Mouse (Mus musculus): ENCODE data around the gene 3110082I17Rik. TPM values are rescaled to one million over a fixed set of nuclear protein-coding genes. Genes with fewer than 3 reads are reported as not detected.

3110082I17Rik gene
- polyA plus RNA-seq, 1 experiment from 2014 or later = 32.7 TPM

GRCm38 (mm10) chr5:139374841-139375240 is 85.5 kb downstream of the 3110082I17Rik start:
- Histone ChIP-seq H3K9me3 (no peaks in the 10 kb centered on the region), H3K27me3 (no peaks in the 10 kb centered on the region), H3K9ac (replicated peaks) (no peak overlapping the region), H3K4me1 (replicated peaks) (peaks cover 46% of the 10 kb centered on the region), H3K36me3 (no peaks in the 10 kb centered on the region), H3K4me2 (no peak overlapping the region), H3K4me3 (replicated peaks) (no peak overlapping the region), H3K27ac (no peak overlapping the region)
- ATAC-seq (ENCODE audit: insufficient number of reproducible peaks, insufficient read depth, low FRiP score, low TSS enrichment, low read depth) = no peak
- WGBS = 83% methylated on average over 2 of the region's 2 CpGs

GRCm38 (mm10) chr5:139373889-139374444 is 86.4 kb downstream of the 3110082I17Rik start:
- whole genome bisulfite sequencing = 82% methylated on average over 6 of the region's 6 CpGs
- no peak overlapping the region for H3K4me3 ChIP-seq (replicated peaks)
- no peaks in the 10 kb centered on the region for H3K27me3 ChIP-seq
- no peak overlapping the region for H3K9ac ChIP-seq (replicated peaks)
- no peak for ATAC-seq (ENCODE audit: insufficient number of reproducible peaks, insufficient read depth, low FRiP score, low TSS enrichment, low read depth)
- no peaks in the 10 kb centered on the region for H3K36me3 ChIP-seq
- H3K27ac ChIP-seq = no peak overlapping the region
- no peaks in the 10 kb centered on the region for H3K9me3 ChIP-seq
- no peak overlapping the region for H3K4me2 ChIP-seq
- peaks cover 38% of the 10 kb centered on the region for H3K4me1 ChIP-seq (replicated peaks)

- ATAC-seq (ENCODE audit: insufficient number of reproducible peaks, insufficient read depth, low FRiP score, low TSS enrichment, low read depth) = no peak
- Histone ChIP-seq H3K9me3 (no peaks in the 10 kb centered on the region), H3K4me1 (replicated peaks) (peaks cover 34% of the 10 kb centered on the region), H3K27me3 (no peaks in the 10 kb centered on the region), H3K4me3 (replicated peaks) (no peak overlapping the region), H3K36me3 (no peaks in the 10 kb centered on the region), H3K9ac (replicated peaks) (no peak overlapping the region), H3K27ac (no peak overlapping the region), H3K4me2 (no peak overlapping the region)
- WGBS = 86% methylated on average over 3 of the region's 3 CpGs
These were observed 87.2 kb downstream of the 3110082I17Rik start for GRCm38 (mm10) chr5:139373126-139373525.

GRCm38 (mm10) chr5:139371631-139372401 is 88.5 kb downstream of the 3110082I17Rik start:
- peak; percentile 94 for ATAC-seq (ENCODE audit: insufficient number of reproducible peaks, insufficient read depth, low FRiP score, low TSS enrichment, low read depth)
- H3K9me3 ChIP-seq = no peaks in the 10 kb centered on the region
- peak overlapping the region; percentile 66 for H3K4me3 ChIP-seq (replicated peaks)
- peak overlapping the region; percentile 92 for H3K27ac ChIP-seq
- peaks cover 22% of the 10 kb centered on the region for H3K4me1 ChIP-seq (replicated peaks)
- 2% methylated on average over 39 of the region's 39 CpGs for WGBS
- H3K9ac ChIP-seq (replicated peaks) = peak overlapping the region; percentile 92
- no peaks in the 10 kb centered on the region for H3K36me3 ChIP-seq
- peak overlapping the region; percentile 79 for H3K4me2 ChIP-seq
- H3K27me3 ChIP-seq = no peaks in the 10 kb centered on the region

- peak overlapping the region; percentile 92 for H3K9ac ChIP-seq (replicated peaks)
- ATAC-seq (ENCODE audit: insufficient number of reproducible peaks, insufficient read depth, low FRiP score, low TSS enrichment, low read depth) = no peak
- peak overlapping the region; percentile 79 for H3K4me2 ChIP-seq
- H3K9me3 ChIP-seq = no peaks in the 10 kb centered on the region
- 66% methylated on average over 5 of the region's 5 CpGs for WGBS
- H3K4me1 ChIP-seq (replicated peaks) = peaks cover 22% of the 10 kb centered on the region
- no peaks in the 10 kb centered on the region for H3K36me3 ChIP-seq
- H3K4me3 ChIP-seq (replicated peaks) = peak overlapping the region; percentile 66
- 0 out of 2 replicates have a peak overlapping the region, but pooled peaks have one; percentile 13 for H3K27ac ChIP-seq
- no peaks in the 10 kb centered on the region for H3K27me3 ChIP-seq
These were observed 89.2 kb downstream of the 3110082I17Rik start for GRCm38 (mm10) chr5:139371118-139371517.

GRCm38 (mm10) chr5:139370336-139370735 is 90.0 kb downstream of the 3110082I17Rik start:
- H3K9me3 ChIP-seq = no peaks in the 10 kb centered on the region
- peak overlapping the region; percentile 28; the same call in 1 of the 2 replicates for H3K9ac ChIP-seq (replicated peaks)
- H3K36me3 ChIP-seq = no peaks in the 10 kb centered on the region
- no peak overlapping the region for H3K4me3 ChIP-seq (replicated peaks)
- peaks cover 28% of the 10 kb centered on the region for H3K4me1 ChIP-seq (replicated peaks)
- no peaks in the 10 kb centered on the region for H3K27me3 ChIP-seq
- no peak overlapping the region for H3K4me2 ChIP-seq
- no peak overlapping the region for H3K27ac ChIP-seq
- ATAC-seq (ENCODE audit: insufficient number of reproducible peaks, insufficient read depth, low FRiP score, low TSS enrichment, low read depth) = no peak
- WGBS = 81% methylated on average over 6 of the region's 6 CpGs

- Histone ChIP-seq H3K9me3 (no peaks in the 10 kb centered on the region), H3K27ac (no peak overlapping the region), H3K4me1 (replicated peaks) (peaks cover 39% of the 10 kb centered on the region), H3K4me3 (replicated peaks) (no peak overlapping the region), H3K27me3 (no peaks in the 10 kb centered on the region), H3K36me3 (0 out of 2 replicates have a peak, but pooled peaks cover under 1% of the 10 kb centered on the region), H3K4me2 (no peak overlapping the region), H3K9ac (replicated peaks) (no peak overlapping the region)
- ATAC-seq (ENCODE audit: insufficient number of reproducible peaks, insufficient read depth, low FRiP score, low TSS enrichment, low read depth) = no peak
- WGBS = 83% methylated on average over 11 of the region's 11 CpGs
These were observed 91.5 kb downstream of the 3110082I17Rik start for GRCm38 (mm10) chr5:139368638-139369320.

- no peak overlapping the region for H3K9ac ChIP-seq (replicated peaks)
- no peaks in the 10 kb centered on the region for H3K9me3 ChIP-seq
- H3K27me3 ChIP-seq = no peaks in the 10 kb centered on the region
- no peak for ATAC-seq (ENCODE audit: insufficient number of reproducible peaks, insufficient read depth, low FRiP score, low TSS enrichment, low read depth)
- 92% methylated on average over 4 of the region's 4 CpGs for WGBS
- no peak overlapping the region for H3K4me2 ChIP-seq
- H3K27ac ChIP-seq = no peak overlapping the region
- H3K4me3 ChIP-seq (replicated peaks) = no peak overlapping the region
- H3K36me3 ChIP-seq = 0 out of 2 replicates have a peak, but pooled peaks cover 3% of the 10 kb centered on the region
- H3K4me1 ChIP-seq (replicated peaks) = peaks cover 39% of the 10 kb centered on the region
These were observed 92.4 kb downstream of the 3110082I17Rik start for GRCm38 (mm10) chr5:139367884-139368458.

GRCm38 (mm10) chr5:139366484-139366883 is 93.8 kb downstream of the 3110082I17Rik start:
- Histone ChIP-seq H3K27ac (no peak overlapping the region), H3K4me3 (replicated peaks) (no peak overlapping the region), H3K36me3 (0 out of 2 replicates have a peak, but pooled peaks cover 3% of the 10 kb centered on the region), H3K27me3 (no peaks in the 10 kb centered on the region), H3K4me2 (no peak overlapping the region), H3K9ac (replicated peaks) (no peak overlapping the region), H3K4me1 (replicated peaks) (peaks cover 30% of the 10 kb centered on the region), H3K9me3 (no peaks in the 10 kb centered on the region)
- WGBS = 84% methylated on average over 11 of the region's 11 CpGs
- ATAC-seq (ENCODE audit: insufficient number of reproducible peaks, insufficient read depth, low FRiP score, low TSS enrichment, low read depth) = no peak

GRCm38 (mm10) chr5:139365827-139366226 is 94.5 kb downstream of the 3110082I17Rik start:
- Histone ChIP-seq H3K27me3 (no peaks in the 10 kb centered on the region), H3K4me1 (replicated peaks) (peaks cover 24% of the 10 kb centered on the region), H3K4me3 (replicated peaks) (no peak overlapping the region), H3K9ac (replicated peaks) (no peak overlapping the region), H3K4me2 (no peak overlapping the region), H3K9me3 (no peaks in the 10 kb centered on the region), H3K27ac (no peak overlapping the region), H3K36me3 (0 out of 2 replicates have a peak, but pooled peaks cover 3% of the 10 kb centered on the region)
- 73% methylated on average over 1 of the region's 1 CpGs for WGBS
- ATAC-seq (ENCODE audit: insufficient number of reproducible peaks, insufficient read depth, low FRiP score, low TSS enrichment, low read depth) = no peak

Data from limb, embryonic 12.5 days (tissue).